Mouse (Mus musculus) brain, adult 2 months (tissue): ENCODE measurements around the gene Slc2a12.
A peak's percentile ranks its signal among the peaks of the same experiment; 100 is the strongest.

ENCODE experiments used
- DNase-seq: peaks from one replicate; pipeline ENCODE4 v3.0.0; 2011; ENCODE audit warnings: low read depth, low spot score

Slc2a12 gene

DNA sequence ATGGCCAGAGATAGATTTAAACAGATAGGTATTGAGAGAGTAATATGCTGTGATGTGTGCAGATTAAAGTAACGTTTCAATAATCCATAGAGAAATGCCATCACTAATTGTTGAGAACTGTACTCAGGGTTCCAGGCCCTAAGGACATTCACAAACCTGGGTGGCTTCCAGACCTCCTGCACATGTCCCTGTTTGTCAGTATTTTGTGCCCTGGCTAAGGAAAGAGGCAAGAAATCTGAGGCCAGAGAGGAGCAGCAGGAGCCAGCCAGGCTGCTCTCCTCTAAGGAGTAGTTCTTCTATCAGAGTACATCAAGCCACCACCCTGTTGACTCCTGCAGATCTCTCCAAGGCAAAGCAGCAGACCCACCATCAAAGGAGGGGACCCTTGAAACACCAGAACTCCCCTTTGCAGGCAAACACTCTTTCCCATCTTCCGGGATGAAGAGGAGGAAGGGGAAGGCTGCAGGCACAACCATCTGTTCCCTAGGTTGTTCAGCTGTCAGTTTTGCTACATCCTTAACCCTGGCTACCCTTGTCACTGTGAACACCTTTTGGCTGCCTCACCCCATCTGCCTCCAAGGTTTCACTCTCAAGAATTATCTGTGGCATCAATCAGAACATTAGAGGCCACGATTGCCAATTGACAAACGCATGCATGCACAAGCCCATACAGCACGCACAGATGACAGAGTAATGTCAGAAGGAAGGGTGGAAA is 15.6 kb downstream of the Slc2a12 start:
- peak; percentile 62 for DNase-seq

DNA sequence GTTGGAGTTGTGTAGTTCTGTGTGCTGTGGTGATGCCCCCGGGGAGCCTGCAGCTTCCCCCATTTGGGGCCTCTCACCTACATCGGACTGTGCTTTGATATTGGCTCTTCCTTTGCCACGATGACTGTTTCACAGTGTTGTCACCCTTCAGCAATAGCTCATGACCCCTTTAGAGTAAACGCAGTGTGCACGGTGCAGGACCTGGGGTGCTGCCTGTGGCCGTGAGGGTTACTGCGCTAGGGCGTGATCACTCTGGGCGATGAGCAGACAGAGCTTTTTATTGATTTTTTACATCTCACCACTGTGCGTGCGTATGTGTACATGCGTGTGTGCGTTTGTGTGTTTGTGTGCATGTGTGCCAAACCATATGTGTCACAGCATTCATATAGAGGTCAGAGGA is 23.7 kb downstream of the Slc2a12 start:
- DNase-seq: no peak

DNA sequence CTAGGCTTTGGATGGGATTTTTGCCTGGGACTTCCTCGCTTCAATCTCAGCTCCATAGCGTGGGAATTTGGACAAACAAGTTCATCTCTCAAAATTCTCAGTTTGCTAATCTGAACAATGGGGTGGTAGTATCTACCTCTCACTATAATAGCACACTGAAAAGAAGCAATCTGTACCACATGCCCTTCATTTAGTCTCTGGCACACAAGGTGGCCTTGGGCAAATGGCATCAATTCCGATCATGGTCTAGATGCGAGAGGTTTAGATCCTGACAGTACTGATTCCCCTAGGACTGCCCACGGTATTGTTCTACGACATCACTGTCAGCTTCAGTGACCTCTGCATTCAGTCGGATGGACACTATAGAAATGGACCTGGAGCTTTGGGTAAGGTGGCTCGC is 29.4 kb downstream of the Slc2a12 start:
- no peak for DNase-seq

DNA sequence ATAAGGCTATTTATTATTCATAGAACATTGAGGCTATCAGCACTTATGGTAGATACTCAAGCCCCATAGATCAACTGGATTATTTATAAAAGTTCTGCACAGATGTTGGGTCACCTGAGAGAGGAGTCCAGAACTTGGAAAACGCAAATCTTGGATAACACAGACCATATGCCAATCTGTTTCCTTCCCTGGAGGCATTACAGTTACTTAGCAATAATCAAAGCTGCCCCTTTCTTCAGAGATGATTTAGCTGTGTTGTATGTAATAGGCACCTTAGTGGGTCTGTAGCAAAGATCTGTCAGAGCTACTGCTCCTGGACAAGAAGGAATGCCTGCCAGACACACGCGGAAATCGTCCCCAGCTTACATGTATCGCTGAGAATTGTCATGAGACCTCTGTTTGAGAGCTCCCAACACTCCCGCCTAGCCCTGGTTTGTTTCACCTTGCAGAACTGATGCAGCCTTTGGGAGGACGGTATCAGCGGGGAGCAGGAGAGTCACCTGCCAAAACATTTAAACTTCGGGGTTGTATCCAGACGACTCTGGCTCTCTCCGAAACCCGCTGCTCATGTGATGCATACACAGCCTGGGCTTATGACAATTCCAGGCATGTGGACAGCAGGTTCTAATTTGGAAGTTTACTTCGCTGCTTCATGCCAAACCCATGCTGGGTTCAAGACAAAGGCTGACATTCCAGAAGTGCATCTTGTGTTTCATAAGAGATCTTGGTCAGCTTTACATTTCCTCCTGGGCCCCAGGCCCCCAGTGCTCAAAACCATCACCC is 31.2 kb downstream of the Slc2a12 start:
- DNase-seq: peak; percentile 38

DNA sequence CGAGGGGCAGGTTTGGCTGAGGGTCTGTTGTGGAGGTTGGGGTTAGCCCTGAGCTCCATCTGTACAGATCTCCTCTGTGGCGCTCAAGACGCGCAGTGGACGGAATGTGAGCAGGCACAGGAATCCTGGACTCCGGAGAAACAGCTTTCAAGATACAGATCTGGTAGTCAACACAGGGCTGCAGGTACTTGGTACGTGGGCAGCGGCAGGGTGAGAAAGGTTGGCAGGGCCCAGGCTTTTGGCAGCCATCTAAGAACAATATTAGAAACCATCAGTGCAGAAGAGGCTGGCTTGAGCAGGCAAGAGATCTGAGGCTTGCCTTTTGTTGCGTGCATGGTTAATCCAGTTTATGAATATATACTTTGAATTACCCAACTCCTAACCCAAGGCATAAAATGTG is 51.4 kb downstream of the Slc2a12 start:
- no peak for DNase-seq

- DNase-seq: no peak
Measured at GRCm38 (mm10) chr10:22696864-22697263, 52.1 kb downstream of the Slc2a12 start.

DNA sequence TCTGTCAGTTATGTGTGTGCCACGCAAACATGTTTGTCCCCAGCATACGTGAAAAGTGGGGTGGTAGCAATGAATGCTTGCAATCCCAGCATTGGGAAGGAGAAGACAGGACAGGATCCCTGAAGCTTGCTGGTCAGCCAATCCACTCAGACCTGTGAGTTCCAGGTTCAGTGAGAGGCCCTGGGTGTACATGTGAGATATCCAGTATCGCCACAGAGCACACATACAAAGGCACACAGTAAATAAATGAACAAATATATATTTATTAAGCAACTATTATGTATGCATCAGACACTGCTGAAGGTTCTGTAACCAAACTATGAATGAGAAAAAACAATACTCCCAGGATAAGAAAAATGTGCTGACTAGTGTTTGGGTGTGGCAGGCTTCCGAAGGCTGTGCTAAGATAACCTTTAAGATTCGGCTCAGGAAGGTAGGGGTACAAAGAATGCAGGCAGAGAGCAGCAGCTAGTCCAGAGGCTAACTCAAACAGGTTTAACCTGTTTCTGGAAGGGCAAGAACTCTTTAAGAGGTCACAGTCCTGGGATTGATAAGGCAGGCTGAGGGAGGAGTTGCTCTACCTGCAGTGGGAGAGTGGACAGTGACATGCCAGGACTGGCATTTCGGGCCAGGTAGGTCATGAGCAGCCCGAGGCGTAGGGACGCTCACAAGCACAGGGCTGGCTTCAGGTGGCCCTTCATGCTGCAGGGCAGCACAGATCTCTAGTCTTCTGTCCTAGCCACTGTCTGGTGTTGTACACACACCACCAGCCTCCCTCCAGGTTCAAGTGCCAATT is 53.5 kb downstream of the Slc2a12 start:
- DNase-seq: peak; percentile 30

GRCm38 (mm10) chr10:22699487-22700335 is 54.9 kb downstream of the Slc2a12 start:
- peak; percentile 53 for DNase-seq

DNA sequence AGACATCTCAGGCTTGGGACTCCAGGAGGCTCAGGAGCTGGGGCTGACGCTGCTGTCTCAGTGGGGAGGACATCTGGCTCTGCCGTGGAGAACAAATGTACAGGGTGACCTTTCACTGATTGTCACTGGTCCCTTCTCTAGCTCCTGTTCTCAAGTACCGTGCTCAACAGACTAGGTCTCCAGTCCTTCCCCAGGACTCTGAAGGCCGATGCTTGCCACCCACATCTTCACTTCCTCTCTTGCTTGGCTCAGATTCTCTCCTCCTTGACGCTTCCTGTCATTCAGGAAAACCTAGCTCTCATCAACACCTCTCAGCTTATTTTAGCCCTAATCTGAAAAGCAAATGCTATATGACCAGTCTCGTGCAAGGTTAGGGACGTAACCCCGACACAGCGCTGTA is 56.0 kb downstream of the Slc2a12 start:
- DNase-seq: peak; percentile 37

GRCm38 (mm10) chr10:22701485-22702315 is 56.9 kb downstream of the Slc2a12 start:
- peak; percentile 90 for DNase-seq

DNA sequence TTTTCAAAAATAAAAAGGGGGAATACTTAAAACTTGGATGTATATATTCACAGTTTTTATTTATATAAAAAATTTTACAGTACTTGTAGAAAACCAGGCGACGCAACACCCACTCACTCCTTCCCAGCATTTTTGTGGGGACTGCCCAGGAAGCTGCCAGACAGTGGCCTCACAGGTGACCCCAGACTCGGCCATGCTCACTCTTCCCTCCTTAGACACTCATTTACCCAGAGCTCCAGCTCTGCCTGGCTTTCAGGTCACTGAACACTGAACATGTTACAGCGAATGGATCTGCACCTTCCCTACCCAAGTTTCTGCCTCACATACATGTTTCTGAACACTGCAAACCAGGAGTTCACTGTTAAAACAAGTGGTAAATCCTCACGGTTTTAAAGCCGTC is 59.0 kb downstream of the Slc2a12 start:
- no peak for DNase-seq

DNA sequence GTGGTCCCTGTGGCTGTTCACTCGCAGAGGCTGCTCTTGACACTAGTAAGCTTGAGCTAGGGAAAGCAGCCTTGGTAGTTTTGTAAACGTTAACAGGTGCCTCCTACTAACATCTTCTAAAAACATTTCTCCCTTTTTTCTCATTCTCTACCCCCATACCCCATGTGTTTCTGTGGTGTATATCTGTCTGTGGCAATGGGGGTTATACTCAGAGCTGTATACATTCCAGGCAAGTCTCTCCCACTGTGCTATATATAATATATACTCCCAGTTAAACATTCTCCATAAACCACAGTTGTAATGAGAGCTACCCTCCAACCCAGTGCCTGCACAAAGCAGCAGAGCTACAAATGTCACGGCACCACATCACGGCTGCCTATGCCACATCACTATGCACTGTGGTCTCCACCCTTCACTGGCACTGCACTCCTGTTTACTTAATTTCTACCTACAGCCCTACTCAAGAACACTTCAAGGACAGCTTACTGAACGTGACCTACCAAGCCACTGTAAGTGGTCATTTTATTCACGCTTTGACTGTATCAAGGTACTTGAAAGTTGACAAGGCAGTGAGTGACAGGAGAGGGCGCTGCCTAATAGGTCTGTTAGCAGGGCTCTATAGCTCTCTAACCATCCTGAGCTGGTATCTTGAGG is 63.5 kb downstream of the Slc2a12 start:
- DNase-seq: peak; percentile 29

GRCm38 (mm10) chr10:22710173-22710777 is 65.5 kb downstream of the Slc2a12 start:
- peak; percentile 74 for DNase-seq

DNA sequence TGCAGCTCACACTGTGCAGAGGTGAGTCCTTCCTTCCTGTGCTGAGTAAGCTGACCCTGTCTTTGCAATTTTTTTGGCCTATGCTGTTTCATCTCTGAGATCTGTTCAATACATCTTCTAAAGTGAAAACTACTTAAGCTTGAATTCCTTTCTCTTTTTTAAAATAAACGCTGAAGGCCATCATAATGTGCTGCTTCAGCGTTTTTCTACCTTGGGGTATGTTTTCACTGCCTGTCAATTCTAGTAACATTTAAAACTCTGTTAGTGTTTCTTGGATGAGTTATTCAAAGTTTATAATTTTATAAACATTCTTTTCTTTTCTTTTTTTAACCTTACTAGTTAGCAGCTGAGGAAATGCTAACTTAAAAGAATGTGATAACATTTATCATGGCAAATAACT is 68.1 kb downstream of the Slc2a12 start:
- no peak for DNase-seq

DNA sequence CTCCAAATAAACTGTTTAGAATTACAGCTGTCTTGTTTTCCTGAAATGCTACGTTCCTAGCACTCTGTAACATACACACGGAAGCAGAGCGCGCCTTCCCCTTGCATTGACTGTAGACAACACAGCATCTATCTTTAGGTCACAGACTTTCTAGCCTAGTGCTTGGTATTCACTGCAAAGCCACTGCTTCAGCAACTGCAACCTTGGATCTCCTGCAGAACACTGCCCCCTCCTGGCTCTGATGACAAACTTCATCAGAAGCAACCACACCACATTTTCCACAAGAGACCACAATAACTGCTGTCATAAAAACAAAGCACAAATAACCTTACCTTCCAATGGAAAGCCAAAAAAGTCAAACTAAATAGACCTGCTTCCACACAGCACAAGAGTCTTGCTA is 69.7 kb downstream of the Slc2a12 start:
- peak; percentile 90 for DNase-seq

- peak; percentile 82 for DNase-seq
Measured at GRCm38 (mm10) chr10:22718475-22718874, 73.7 kb downstream of the Slc2a12 start.

- peak; percentile 55 for DNase-seq
Measured at GRCm38 (mm10) chr10:22720781-22721529, 76.1 kb downstream of the Slc2a12 start.

DNA sequence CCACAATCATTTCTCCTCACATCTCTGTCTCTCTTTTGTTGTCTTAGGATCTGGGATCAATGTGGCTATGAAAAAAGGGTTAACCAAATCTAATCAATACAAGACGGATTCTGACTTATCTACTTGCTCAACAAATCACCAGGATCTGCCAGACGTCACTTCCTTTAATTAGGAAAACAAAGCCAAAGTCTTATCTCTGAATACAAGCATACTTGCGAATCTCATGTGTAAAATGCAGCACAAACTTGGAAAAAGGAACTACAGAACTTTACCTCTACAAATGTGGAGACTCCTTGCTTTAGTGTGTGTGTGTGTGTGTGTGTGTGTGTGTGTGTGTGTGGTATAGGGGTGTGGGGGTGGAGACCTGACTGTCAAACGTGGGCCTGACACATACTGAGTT is 80.4 kb downstream of the Slc2a12 start:
- DNase-seq: no peak

- DNase-seq: no peak
Measured at GRCm38 (mm10) chr10:22726295-22726694, 81.5 kb downstream of the Slc2a12 start.
